Mouse (Mus musculus) C2C12 (cell line): ENCODE results near the gene Kansl1l.

Source experiments
- CTCF ChIP-seq: IDR thresholded peaks from one replicate; pipeline ENCODE4 v1.5.1; 2011; ENCODE audit not compliant: control insufficient read depth, insufficient read depth, insufficient read length
- MYOD1 ChIP-seq: IDR thresholded peaks from one replicate; pipeline ENCODE4 v1.6.1; 2011; ENCODE audit warnings: low read depth; ENCODE audit not compliant: control insufficient read depth, insufficient read length
- USF1 ChIP-seq: IDR thresholded peaks from one replicate; pipeline ENCODE4 v1.6.1; 2011; ENCODE audit warnings: low read depth, mild to moderate bottlenecking, control low read depth, moderate library complexity

- TF ChIP-seq CTCF, result no peak
- TF ChIP-seq MYOD1, result no peak
- no peak for TF ChIP-seq USF1
Measured at GRCm38 (mm10) chr1:66837207-66837606, 19.8 kb upstream of the Kansl1l start.
